Mouse (Mus musculus): ENCODE results near the gene Ccdc141.
"Not testable (repeated sequence)": the region's sequence is repeated elsewhere in the genome, so short reads cannot be mapped to it uniquely, and the experiment has no call there.

DNA sequence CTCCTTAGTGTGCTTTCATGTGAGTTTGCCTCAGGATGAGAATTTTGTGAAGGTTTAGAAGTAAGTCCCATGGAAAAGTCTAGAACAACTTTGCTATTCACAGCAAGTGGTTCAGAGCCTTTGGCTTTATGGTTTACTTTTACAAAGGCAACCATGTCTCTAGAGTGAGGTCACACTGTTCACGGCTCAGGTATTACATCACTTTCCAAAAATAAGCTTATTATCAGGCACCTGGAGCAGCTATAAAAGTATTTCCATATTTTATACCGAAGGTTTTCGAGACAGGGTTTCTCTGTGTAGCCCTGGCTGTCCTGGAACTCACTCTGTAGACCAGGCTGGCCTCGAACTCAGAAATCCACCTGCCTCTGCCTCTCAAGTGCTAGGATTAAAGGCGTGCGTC is 157.0 kb downstream of the Ccdc141 start:
- not testable (repeated sequence) for TF ChIP-seq CTCF (IDR thresholded peaks at IDR 0.05; ENCODE audit: borderline replicate concordance, control insufficient read depth, extremely low read depth, insufficient read depth, low read length, poor library complexity); POLR2A (IDR thresholded peaks at IDR 0.05; ENCODE audit: control insufficient read depth, extremely low read depth, insufficient read depth, low read length, poor library complexity)
